Mouse (Mus musculus) lung, adult 2 months (tissue): Measurements from ENCODE around the gene Grik1.

ENCODE experiments used
- CTCF ChIP-seq: fragments of 200-500 bp; IDR thresholded peaks from 2 replicates; pipeline ENCODE4 v1.5.1; 2011; ENCODE audit warnings: mild to moderate bottlenecking, low read length, control low read depth; ENCODE audit not compliant: insufficient read depth
- POLR2A ChIP-seq: fragments of 200-500 bp; IDR thresholded peaks from 2 replicates; pipeline ENCODE4 v1.6.1; 2011; ENCODE audit warnings: low read depth, mild to moderate bottlenecking, control low read depth, low read length, borderline replicate concordance; ENCODE audit errors: extremely low read depth

DNA sequence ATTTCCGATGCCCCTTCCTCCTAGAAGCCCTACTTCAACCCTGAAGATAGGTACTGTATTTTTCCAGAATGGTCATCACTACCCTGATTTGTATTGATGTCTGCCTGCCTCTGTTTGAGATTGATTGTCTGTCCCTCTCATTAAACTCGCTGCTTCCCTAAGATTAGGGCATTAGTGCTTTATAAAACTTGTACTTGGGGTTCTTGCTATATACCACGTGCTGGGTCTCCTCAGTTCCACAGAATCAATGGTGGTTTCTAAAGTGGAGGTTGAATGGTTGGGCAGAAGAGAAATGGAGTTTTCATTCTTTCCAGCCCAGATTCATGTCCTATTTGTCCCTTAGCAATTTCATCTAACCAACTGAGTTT, 316.0 kb downstream of the Grik1 start:
- TF ChIP-seq POLR2A: no peak
- no peak for TF ChIP-seq CTCF
